Mouse (Mus musculus) embryonic facial prominence, embryonic 14.5 days (tissue): ENCODE measurements at regions not wholly inside any gene's neighbourhood (a gene's known extent, or its start where the extent isn't known, plus 50 kb on each side); places are given as distances from the start of the nearest gene placed in this dataset.

ENCODE experiments used
- ATAC-seq: fragments of 200-750 bp; cut with Nextera tagmentation; 2 replicates; pipeline ENCODE4 v1.8.0; 2017; ENCODE audit warnings: low read depth, moderate number of reproducible peaks, moderate TSS enrichment
- DNase-seq: peaks from one replicate; pipeline ENCODE4 v3.0.0-alpha.2; 2015; ENCODE audit warnings: low spot score
- H3K27ac ChIP-seq: fragments of 300-500 bp; sonication (generic); replicated peaks from 2 replicates; pipeline ENCODE4 v1.5.1; 2014; ENCODE audit warnings: low read depth, mild to moderate bottlenecking, low read length, moderate library complexity
- H3K27me3 ChIP-seq: fragments of 300-500 bp; sonication (generic); replicated peaks from 2 replicates; pipeline ENCODE4 v1.6.1; 2014; ENCODE audit warnings: low read length; ENCODE audit not compliant: control insufficient read depth, insufficient read depth
- H3K36me3 ChIP-seq: fragments of 300-500 bp; sonication (generic); 2 replicates; pipeline ENCODE4 v1.6.1; 2014; ENCODE audit warnings: low read length, mixed read lengths; ENCODE audit not compliant: control insufficient read depth, insufficient read depth
- H3K4me1 ChIP-seq: fragments of 300-500 bp; sonication (generic); 2 replicates; pipeline ENCODE4 v1.6.1; 2014; ENCODE audit warnings: antibody characterized with exemption, low read length; ENCODE audit not compliant: control insufficient read depth, insufficient read depth
- H3K4me2 ChIP-seq: fragments of 300-500 bp; sonication (generic); 2 replicates; pipeline ENCODE4 v1.6.1; 2014; ENCODE audit warnings: low read depth, mild to moderate bottlenecking, low read length, moderate library complexity, mixed read lengths
- H3K4me3 ChIP-seq: fragments of 300-500 bp; sonication (generic); 2 replicates; pipeline ENCODE4 v1.5.1; 2014; ENCODE audit warnings: low read depth, mild to moderate bottlenecking, low read length
- H3K9ac ChIP-seq: fragments of 300-500 bp; sonication (generic); 2 replicates; pipeline ENCODE4 v1.6.1; 2014; ENCODE audit warnings: low read depth, mild to moderate bottlenecking, low read length, moderate library complexity, mixed read lengths
- H3K9me3 ChIP-seq: fragments of 300-500 bp; sonication (generic); 2 replicates; pipeline ENCODE4 v1.6.1; 2016; ENCODE audit warnings: low read length; ENCODE audit not compliant: control insufficient read depth
- WGBS: fragments of 180-500 bp; shearing (Covaris S2); extraction: QIAGEN DNeasy Blood & Tissue Kit; methylation state at CpG from one replicate; pipeline ENCODE4 v1.1.7; 2014; 5-methylcytosine and 5-hydroxymethylcytosine counted together

DNA sequence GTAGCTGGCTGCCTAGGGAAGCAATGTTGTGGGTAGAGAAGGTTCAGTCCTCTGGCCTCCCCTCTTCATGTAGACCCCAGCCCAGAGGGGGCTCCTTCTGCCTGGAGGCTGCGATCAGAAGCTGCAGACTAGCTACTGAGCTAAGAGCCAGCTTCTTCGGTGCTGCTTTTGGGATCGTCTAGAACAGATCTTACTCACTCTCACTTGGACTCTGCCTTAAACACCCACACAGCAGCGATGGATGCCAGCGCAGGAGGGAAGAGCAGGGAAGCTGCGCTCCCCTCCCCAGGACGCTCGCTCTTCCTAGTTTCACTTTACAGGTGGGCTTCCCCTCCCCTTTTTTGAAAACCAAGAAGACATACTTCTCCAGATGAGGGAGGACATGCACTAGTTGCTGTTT is 66.0 kb upstream of the Arhgap21 start:
- ATAC-seq (no peak), DNase-seq (no peak)
- H3K27me3 ChIP-seq, result no peaks in the 10 kb centered on the region
- 32% methylated on average over 7 of the region's 8 CpGs for whole genome bisulfite sequencing
- H3K4me1 ChIP-seq, result peaks cover 16% of the 10 kb centered on the region
- no peak overlapping the region for H3K4me3 ChIP-seq
- no peaks in the 10 kb centered on the region for H3K9me3 ChIP-seq
- no peaks in the 10 kb centered on the region for H3K36me3 ChIP-seq
- no peak overlapping the region for H3K27ac ChIP-seq
- H3K4me2 ChIP-seq, result peak overlapping the region; percentile 32; the same call in 1 of the 2 replicates
- H3K9ac ChIP-seq, result no peak overlapping the region

GRCm38 (mm10) chr2:21030650-21031049 is 62.0 kb upstream of the Arhgap21 start:
- Histone ChIP-seq H3K4me3 (no peak overlapping the region), H3K36me3 (no peaks in the 10 kb centered on the region), H3K4me2 (no peak overlapping the region), H3K27me3 (no peaks in the 10 kb centered on the region), H3K9me3 (no peaks in the 10 kb centered on the region), H3K27ac (no peak overlapping the region), H3K9ac (no peak overlapping the region), H3K4me1 (peaks cover 16% of the 10 kb centered on the region)
- no peak for DNase-seq
- no peak for ATAC-seq
- WGBS, result 51% methylated on average over 4 of the region's 4 CpGs

GRCm38 (mm10) chr2:21029391-21030010 is 60.8 kb upstream of the Arhgap21 start:
- Histone ChIP-seq H3K36me3 (no peaks in the 10 kb centered on the region), H3K4me3 (no peak overlapping the region), H3K4me2 (no peak overlapping the region), H3K9me3 (no peaks in the 10 kb centered on the region), H3K27me3 (no peaks in the 10 kb centered on the region), H3K27ac (no peak overlapping the region), H3K4me1 (peaks cover 10% of the 10 kb centered on the region), H3K9ac (no peak overlapping the region)
- no peak for ATAC-seq
- 83% methylated on average over 5 of the region's 5 CpGs for WGBS
- DNase-seq, result no peak

GRCm38 (mm10) chr2:21028605-21029004 is 59.9 kb upstream of the Arhgap21 start:
- DNase-seq (peak; percentile 82), ATAC-seq (0 out of 2 replicates have a peak, but pooled peaks have one; percentile 63)
- no peaks in the 10 kb centered on the region for H3K9me3 ChIP-seq
- H3K9ac ChIP-seq, result no peak overlapping the region
- H3K36me3 ChIP-seq, result no peaks in the 10 kb centered on the region
- H3K4me1 ChIP-seq, result peaks cover 8% of the 10 kb centered on the region; the same call in 1 of the 2 replicates
- H3K27me3 ChIP-seq, result no peaks in the 10 kb centered on the region
- no peak overlapping the region for H3K4me2 ChIP-seq
- peak overlapping the region; percentile 48 for H3K27ac ChIP-seq
- 9% methylated on average over 2 of the region's 2 CpGs for WGBS
- no peak overlapping the region for H3K4me3 ChIP-seq

GRCm38 (mm10) chr2:21018535-21018934 is 49.9 kb upstream of the Arhgap21 start:
- no peaks in the 10 kb centered on the region for H3K36me3 ChIP-seq
- no peak overlapping the region for H3K4me3 ChIP-seq
- no peak overlapping the region for H3K27ac ChIP-seq
- H3K4me2 ChIP-seq, result no peak overlapping the region
- ATAC-seq (no peak), DNase-seq (no peak)
- H3K27me3 ChIP-seq, result no peaks in the 10 kb centered on the region
- WGBS, result 56% methylated on average over 1 of the region's 1 CpGs
- no peaks in the 10 kb centered on the region for H3K9me3 ChIP-seq
- no peak overlapping the region for H3K9ac ChIP-seq
- H3K4me1 ChIP-seq, result peaks cover 3% of the 10 kb centered on the region; the same call in 1 of the 2 replicates
